Mouse (Mus musculus) ES-E14 (cell line): ENCODE measurements around the gene Txn1.

Experiments used
- CHD2 ChIP-seq: IDR thresholded peaks from 2 replicates; pipeline ENCODE4 v1.6.1; 2014; ENCODE audit warnings: mild to moderate bottlenecking, low read depth, low read length, inconsistent platforms
- ZNF384 ChIP-seq: IDR thresholded peaks from 2 replicates; pipeline ENCODE4 v1.6.1; 2012; ENCODE audit warnings: low read depth, low read length, inconsistent platforms

- TF ChIP-seq ZNF384 (no peak), CHD2 (no peak)
These were observed 22.0 kb downstream of the Txn1 start for GRCm38 (mm10) chr4:57934181-57934580.
